Mouse (Mus musculus) myocyte (in vitro differentiated cells): ENCODE measurements at regions not wholly inside any gene's neighbourhood (a gene's known extent, or its start where the extent isn't known, plus 50 kb on each side); places are given as distances from the start of the nearest gene placed in this dataset.

Source experiments
- H3K27me3 ChIP-seq: one replicate; pipeline ENCODE4 v1.6.1; 2011; ENCODE audit not compliant: control insufficient read depth, insufficient read depth, insufficient read length
- H3K36me3 ChIP-seq: one replicate; pipeline ENCODE4 v1.6.1; 2011; ENCODE audit not compliant: control insufficient read depth, insufficient read depth
- H3K4me2 ChIP-seq: one replicate; pipeline ENCODE4 v1.6.1; 2011; ENCODE audit warnings: low read depth, control low read depth
- H3K4me3 ChIP-seq: one replicate; pipeline ENCODE4 v1.5.1; 2011; ENCODE audit warnings: mild to moderate bottlenecking, control low read depth, moderate library complexity
- H3K79me2 ChIP-seq: one replicate; pipeline ENCODE4 v1.6.1; 2011; ENCODE audit not compliant: control insufficient read depth, insufficient read depth
- H3ac ChIP-seq: one replicate; pipeline ENCODE4 v1.6.1; 2011; ENCODE audit not compliant: control insufficient read depth, insufficient read length
- CEBPB ChIP-seq: IDR thresholded peaks from 2 replicates; pipeline ENCODE4 v1.6.1; 2011; ENCODE audit warnings: mild to moderate bottlenecking, moderate library complexity; ENCODE audit not compliant: poor library complexity, insufficient read depth, severe bottlenecking
- E2F4 ChIP-seq: IDR thresholded peaks from one replicate; pipeline ENCODE4 v1.6.1; 2011; ENCODE audit warnings: mild to moderate bottlenecking, control low read depth, moderate library complexity; ENCODE audit not compliant: insufficient read depth
- MAX ChIP-seq: IDR thresholded peaks from one replicate; pipeline ENCODE4 v1.6.1; 2011; ENCODE audit warnings: low read depth, mild to moderate bottlenecking, control low read depth
- MYOD1 ChIP-seq, 3 experiments: IDR thresholded peaks; one replicate each; pipeline ENCODE4 v1.6.1; 2011; ENCODE audit warnings: control low read depth in 2 of 3, low read depth in 2 of 3, mild to moderate bottlenecking in 2 of 3, moderate library complexity in 1 of 3; ENCODE audit not compliant: insufficient read length in 2 of 3, control insufficient read depth in 1 of 3
- MYOG ChIP-seq, 3 experiments: IDR thresholded peaks; one replicate each; pipeline ENCODE4 v1.6.1; 2011; ENCODE audit warnings: control low read depth in 2 of 3, low read depth in 2 of 3, mild to moderate bottlenecking in 2 of 3; ENCODE audit not compliant: insufficient read length in 2 of 3, control insufficient read depth in 1 of 3, insufficient read depth in 1 of 3
- POLR2A ChIP-seq: IDR thresholded peaks from one replicate; pipeline ENCODE4 v1.6.1; 2011; ENCODE audit warnings: low read depth, mild to moderate bottlenecking, control low read depth, moderate library complexity; ENCODE audit not compliant: insufficient read length
- POLR2AphosphoS2 ChIP-seq: IDR thresholded peaks from one replicate; pipeline ENCODE4 v1.6.1; 2011; ENCODE audit warnings: low read depth, control low read depth; ENCODE audit not compliant: insufficient read length
- REST ChIP-seq: IDR thresholded peaks from one replicate; pipeline ENCODE4 v1.6.1; 2011; ENCODE audit warnings: mild to moderate bottlenecking, control low read depth, moderate library complexity; ENCODE audit not compliant: insufficient read depth, insufficient read length
- SRF ChIP-seq: IDR thresholded peaks from one replicate; pipeline ENCODE4 v1.6.1; 2011; ENCODE audit warnings: low read depth; ENCODE audit not compliant: control insufficient read depth, insufficient read length
- TCF12 ChIP-seq: IDR thresholded peaks from one replicate; pipeline ENCODE4 v1.6.1; 2011; ENCODE audit warnings: mild to moderate bottlenecking, control low read depth; ENCODE audit not compliant: poor library complexity, insufficient read depth, severe bottlenecking
- TCF3 ChIP-seq: IDR thresholded peaks from one replicate; pipeline ENCODE4 v1.6.1; 2011; ENCODE audit warnings: low read depth, control low read depth; ENCODE audit not compliant: insufficient read length
- USF1 ChIP-seq: IDR thresholded peaks from one replicate; pipeline ENCODE4 v1.6.1; 2011; ENCODE audit warnings: low read depth, mild to moderate bottlenecking, control low read depth, moderate library complexity

DNA sequence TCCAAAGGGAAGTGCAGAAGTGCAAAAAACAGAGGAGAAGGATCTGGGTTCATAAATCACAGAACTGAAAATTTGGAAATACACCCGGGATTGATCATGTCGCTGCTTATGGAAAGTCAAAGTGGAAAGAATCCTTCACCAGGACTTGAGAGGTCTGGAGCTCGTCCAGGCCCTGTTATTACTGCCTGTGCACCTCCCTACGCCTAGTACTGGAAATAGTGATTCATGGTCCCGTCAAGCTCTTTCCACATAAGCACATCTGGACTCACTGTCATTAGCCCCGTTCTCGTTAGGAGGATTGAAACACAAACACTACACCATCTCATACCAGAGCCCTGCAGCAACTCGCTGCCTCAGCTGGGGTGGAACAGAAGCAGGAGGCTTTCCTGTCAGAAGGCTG is 107.7 kb downstream of the Nfkbiz start:
- TF ChIP-seq TCF12 (no peak), POLR2A (no peak), POLR2AphosphoS2 (no peak), SRF (no peak), USF1 (no peak), CEBPB (no peak)
- no peak overlapping the region for H3K4me3 ChIP-seq
- H3K36me3 ChIP-seq: no peaks in the 10 kb centered on the region
- no peaks in the 10 kb centered on the region for H3K79me2 ChIP-seq
- H3ac ChIP-seq: no peak overlapping the region
- H3K4me2 ChIP-seq: peak overlapping the region; percentile 45
- H3K27me3 ChIP-seq: no peaks in the 10 kb centered on the region

DNA sequence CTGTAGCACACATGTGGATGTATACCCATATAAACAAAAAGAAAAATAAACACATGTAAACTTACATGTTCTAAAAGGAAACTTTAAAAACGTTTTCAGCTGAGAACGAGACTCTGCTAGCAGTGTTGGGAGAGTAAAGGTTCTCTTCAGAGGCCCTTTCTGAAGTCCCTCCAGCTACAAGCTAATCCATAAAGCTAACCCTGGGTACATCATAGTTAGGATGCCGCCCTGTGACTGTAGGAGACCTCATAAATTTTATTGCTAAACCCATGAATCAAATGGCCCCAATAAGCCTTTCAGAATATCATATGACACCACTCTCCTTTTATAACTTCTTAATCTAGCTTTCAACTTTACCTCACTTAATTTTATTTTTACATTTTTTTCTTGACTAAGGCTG is 112.2 kb downstream of the Nfkbiz start:
- no peak for TF ChIP-seq POLR2A
- Histone ChIP-seq H3K79me2 (no peaks in the 10 kb centered on the region), H3K36me3 (no peaks in the 10 kb centered on the region), H3ac (no peak overlapping the region), H3K27me3 (no peaks in the 10 kb centered on the region), H3K4me3 (no peak overlapping the region), H3K4me2 (no peak overlapping the region)

DNA sequence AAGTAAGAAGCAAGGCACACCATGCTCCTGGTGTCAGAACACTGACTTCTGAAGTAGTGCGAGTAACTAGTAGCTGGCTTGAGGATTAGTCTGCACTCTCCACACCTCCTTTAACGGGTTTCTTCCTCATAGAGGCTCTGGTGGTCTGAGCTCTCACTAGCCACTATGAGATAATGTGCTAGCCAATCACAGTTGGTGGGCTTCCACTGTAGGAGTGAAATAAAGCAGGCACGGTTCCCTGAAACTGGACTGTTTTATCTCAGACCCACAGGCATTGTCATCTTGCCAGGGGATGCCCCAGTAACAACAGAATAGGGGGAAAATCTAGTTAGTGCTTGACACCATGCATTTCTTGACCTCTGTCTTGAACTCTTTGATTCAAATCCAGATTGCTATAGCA is 118.3 kb downstream of the Nfkbiz start:
- Histone ChIP-seq H3ac (no peak overlapping the region), H3K27me3 (no peaks in the 10 kb centered on the region), H3K36me3 (no peaks in the 10 kb centered on the region), H3K79me2 (no peaks in the 10 kb centered on the region), H3K4me2 (no peak overlapping the region), H3K4me3 (no peak overlapping the region)
- TF ChIP-seq SRF (no peak), TCF3 (no peak), MAX (no peak), MYOG (IDR thresholded peaks at IDR 0.05; ENCODE audit: control insufficient read depth in 1 of 3, insufficient read depth in 1 of 3, insufficient read length in 2 of 3, low read depth in 2 of 3) (no peak), MYOD1 (IDR thresholded peaks at IDR 0.05; ENCODE audit: control insufficient read depth in 1 of 3, insufficient read length in 2 of 3, low read depth in 2 of 3) (no peak), POLR2AphosphoS2 (no peak)

DNA sequence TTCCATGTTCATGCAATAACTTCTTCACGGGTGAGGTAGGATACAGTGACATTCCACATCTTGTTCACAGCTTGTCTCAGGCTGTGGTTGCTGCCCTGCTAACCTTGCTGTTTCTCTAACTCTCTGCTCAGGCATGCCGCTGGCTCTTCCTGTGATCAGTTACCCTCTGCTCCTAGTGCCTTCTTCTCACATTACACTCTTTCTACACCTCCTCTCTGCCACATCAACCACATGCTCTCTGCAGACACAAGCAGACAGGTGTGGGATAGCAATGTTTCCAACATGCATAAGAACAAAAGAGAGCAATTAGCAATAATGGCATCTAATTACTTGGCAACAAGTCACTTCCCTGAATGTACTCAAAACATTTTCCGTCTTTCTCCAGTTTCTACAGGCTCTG is 128.7 kb downstream of the Nfkbiz start:
- no peaks in the 10 kb centered on the region for H3K27me3 ChIP-seq
- no peak for TF ChIP-seq POLR2A
- peak; percentile 53 to 88 (median 71) for TF ChIP-seq MYOD1 (IDR thresholded peaks at IDR 0.05; ENCODE audit: control insufficient read depth in 1 of 3, insufficient read length in 2 of 3, low read depth in 2 of 3)
- H3ac ChIP-seq: no peak overlapping the region
- H3K79me2 ChIP-seq: no peaks in the 10 kb centered on the region
- H3K36me3 ChIP-seq: no peaks in the 10 kb centered on the region
- no peak overlapping the region for H3K4me3 ChIP-seq
- no peak overlapping the region for H3K4me2 ChIP-seq

DNA sequence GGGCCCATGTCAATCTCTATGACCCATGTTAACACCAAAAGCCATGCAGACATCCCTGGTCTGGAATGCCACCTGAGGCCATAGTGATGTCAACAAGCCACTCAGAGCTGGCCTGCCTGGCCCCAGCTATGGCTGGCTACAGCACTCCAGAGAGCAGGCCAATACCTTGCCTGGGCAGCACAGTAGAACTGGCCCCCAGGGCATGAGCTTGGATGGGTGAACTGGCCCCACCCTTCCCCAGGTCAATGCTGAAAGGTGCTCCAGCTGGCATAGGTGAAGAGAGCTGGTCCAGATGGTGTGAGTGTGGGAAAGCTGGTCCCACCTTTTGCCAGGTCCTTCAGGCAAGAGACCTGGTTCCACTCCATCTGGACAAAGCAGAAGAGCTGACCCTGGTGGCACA is 132.2 kb downstream of the Nfkbiz start:
- Histone ChIP-seq H3ac (no peak overlapping the region), H3K36me3 (no peaks in the 10 kb centered on the region), H3K27me3 (no peaks in the 10 kb centered on the region), H3K4me3 (no peak overlapping the region), H3K79me2 (no peaks in the 10 kb centered on the region), H3K4me2 (no peak overlapping the region)
- TF ChIP-seq POLR2A (no peak), CEBPB (no peak), SRF (no peak), TCF12 (no peak), REST (no peak), E2F4 (no peak), MAX (no peak), TCF3 (no peak), MYOG (IDR thresholded peaks at IDR 0.05; ENCODE audit: control insufficient read depth in 1 of 3, insufficient read depth in 1 of 3, insufficient read length in 2 of 3, low read depth in 2 of 3) (no peak), USF1 (no peak), POLR2AphosphoS2 (no peak)

DNA sequence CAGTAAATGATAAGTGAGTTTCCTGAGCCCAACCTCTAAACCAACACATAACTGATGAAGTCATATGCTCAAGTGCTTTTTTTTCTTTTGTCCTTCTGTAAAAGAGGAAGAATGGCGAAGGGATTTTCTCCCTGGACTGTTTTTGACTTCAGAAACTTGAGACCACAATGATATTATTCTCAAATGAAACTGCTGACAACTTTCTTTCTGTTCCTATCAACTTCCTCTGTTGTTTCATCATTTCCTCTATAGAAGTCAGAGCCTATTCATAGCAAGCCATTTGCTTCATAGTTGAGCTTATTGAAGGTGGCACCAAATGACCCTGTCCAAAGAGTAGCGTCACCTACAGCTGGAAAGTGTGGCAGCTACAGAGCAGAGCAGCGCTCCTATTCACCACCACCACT is 140.2 kb downstream of the Nfkbiz start:
- H3K4me3 ChIP-seq: no peak overlapping the region
- no peaks in the 10 kb centered on the region for H3K79me2 ChIP-seq
- no peak overlapping the region for H3ac ChIP-seq
- H3K4me2 ChIP-seq: no peak overlapping the region
- H3K27me3 ChIP-seq: no peaks in the 10 kb centered on the region
- H3K36me3 ChIP-seq: no peaks in the 10 kb centered on the region
- TF ChIP-seq USF1: no peak
- no peak for TF ChIP-seq POLR2A
- no peak for TF ChIP-seq TCF3
- no peak for TF ChIP-seq POLR2AphosphoS2
- TF ChIP-seq CEBPB: no peak
- no peak for TF ChIP-seq SRF
- no peak for TF ChIP-seq MAX
- no peak for TF ChIP-seq E2F4
